Mouse (Mus musculus) limb, embryonic 10.5 days (tissue): Measurements from ENCODE around the gene St8sia6. TPM values are rescaled to one million over a fixed set of nuclear protein-coding genes. Genes with fewer than 3 reads are reported as not detected.

Source experiments
- DNase-seq: peaks from one replicate; pipeline ENCODE4 v3.0.0-alpha.2; 2017; ENCODE audit warnings: low spot score
- H3K27ac ChIP-seq: fragments of 300-500 bp; sonication (generic); 2 replicates; pipeline ENCODE4 v1.5.1; 2016; ENCODE audit warnings: mild to moderate bottlenecking
- H3K27me3 ChIP-seq: fragments of 300-500 bp; sonication (generic); 2 replicates; pipeline ENCODE4 v1.6.1; 2016; ENCODE audit warnings: low read depth, mild to moderate bottlenecking; ENCODE audit not compliant: poor library complexity, severe bottlenecking
- H3K36me3 ChIP-seq: fragments of 300-500 bp; sonication (generic); 2 replicates; pipeline ENCODE4 v1.6.1; 2016; ENCODE audit warnings: mild to moderate bottlenecking, moderate library complexity
- H3K4me1 ChIP-seq: fragments of 300-500 bp; sonication (generic); 2 replicates; pipeline ENCODE4 v1.6.1; 2016
- H3K4me3 ChIP-seq: fragments of 300-500 bp; sonication (generic); 2 replicates; pipeline ENCODE4 v1.5.1; 2016; ENCODE audit warnings: mild to moderate bottlenecking, moderate library complexity
- H3K9me3 ChIP-seq: fragments of 300-500 bp; sonication (generic); replicated peaks from 2 replicates; pipeline ENCODE4 v1.6.1; 2016; ENCODE audit warnings: mild to moderate bottlenecking
- WGBS: fragments of 180-500 bp; shearing (Covaris S2); methylation state at CpG from one replicate; pipeline ENCODE4 v1.1.7; 2016; 5-methylcytosine and 5-hydroxymethylcytosine counted together
- polyA plus RNA-seq: library from polyadenylated mRNA; unstranded; fragments of >200 nt; fragmentation: Nextera tagmentation; extraction: Ambion mirVana; gene quantifications from 2 replicates; pipeline ENCODE4 v1.2.1, GENCODE M21; 2016

Gene St8sia6
- polyA plus RNA-seq, 1 experiment from 2014 or later: 1.7 TPM

GRCm38 (mm10) chr2:13750777-13751176, 43.1 kb downstream of the St8sia6 start:
- H3K27me3 ChIP-seq: no peaks in the 10 kb centered on the region
- WGBS: 74% methylated on average over 1 of the region's 1 CpGs
- H3K9me3 ChIP-seq: no peaks in the 10 kb centered on the region
- H3K4me1 ChIP-seq: no peaks in the 10 kb centered on the region
- H3K36me3 ChIP-seq: no peaks in the 10 kb centered on the region
- H3K4me3 ChIP-seq: no peak overlapping the region
- no peak overlapping the region for H3K27ac ChIP-seq
- no peak for DNase-seq

- H3K27me3 ChIP-seq: no peaks in the 10 kb centered on the region
- H3K4me1 ChIP-seq: no peaks in the 10 kb centered on the region
- H3K9me3 ChIP-seq: no peaks in the 10 kb centered on the region
- no peak overlapping the region for H3K27ac ChIP-seq
- no peaks in the 10 kb centered on the region for H3K36me3 ChIP-seq
- no peak overlapping the region for H3K4me3 ChIP-seq
- DNase-seq: no peak
- 79% methylated on average over 1 of the region's 1 CpGs for WGBS
These were observed 43.8 kb downstream of the St8sia6 start for GRCm38 (mm10) chr2:13750089-13750488.

GRCm38 (mm10) chr2:13749176-13749575, 44.7 kb downstream of the St8sia6 start:
- Histone ChIP-seq H3K27ac (no peak overlapping the region), H3K4me1 (no peaks in the 10 kb centered on the region), H3K27me3 (no peaks in the 10 kb centered on the region), H3K36me3 (no peaks in the 10 kb centered on the region), H3K9me3 (no peaks in the 10 kb centered on the region), H3K4me3 (no peak overlapping the region)
- 89% methylated on average over 1 of the region's 1 CpGs for WGBS
- no peak for DNase-seq

- Histone ChIP-seq H3K4me3 (no peak overlapping the region), H3K9me3 (no peaks in the 10 kb centered on the region), H3K27ac (no peak overlapping the region), H3K27me3 (no peaks in the 10 kb centered on the region), H3K36me3 (no peaks in the 10 kb centered on the region), H3K4me1 (no peaks in the 10 kb centered on the region)
- no peak for DNase-seq
- 93% methylated on average over 1 of the region's 1 CpGs for WGBS
These were observed 46.3 kb downstream of the St8sia6 start for GRCm38 (mm10) chr2:13747576-13747975.

- H3K4me1 ChIP-seq: no peaks in the 10 kb centered on the region
- no peak overlapping the region for H3K4me3 ChIP-seq
- no peak for DNase-seq
- 85% methylated on average over 1 of the region's 1 CpGs for WGBS
- H3K27ac ChIP-seq: no peak overlapping the region
- H3K9me3 ChIP-seq: no peaks in the 10 kb centered on the region
- no peaks in the 10 kb centered on the region for H3K27me3 ChIP-seq
- no peaks in the 10 kb centered on the region for H3K36me3 ChIP-seq
These were observed 47.8 kb downstream of the St8sia6 start for GRCm38 (mm10) chr2:13746023-13746422.

- 67% methylated on average over 7 of the region's 7 CpGs for WGBS
- no peaks in the 10 kb centered on the region for H3K27me3 ChIP-seq
- no peak overlapping the region for H3K27ac ChIP-seq
- H3K4me3 ChIP-seq: no peak overlapping the region
- no peaks in the 10 kb centered on the region for H3K4me1 ChIP-seq
- no peaks in the 10 kb centered on the region for H3K36me3 ChIP-seq
- no peaks in the 10 kb centered on the region for H3K9me3 ChIP-seq
- DNase-seq: no peak
These were observed 55.2 kb downstream of the St8sia6 start for GRCm38 (mm10) chr2:13738704-13739103.

- Histone ChIP-seq H3K27ac (no peak overlapping the region), H3K27me3 (no peaks in the 10 kb centered on the region), H3K36me3 (no peaks in the 10 kb centered on the region), H3K9me3 (no peaks in the 10 kb centered on the region), H3K4me3 (no peak overlapping the region), H3K4me1 (no peaks in the 10 kb centered on the region)
- no peak for DNase-seq
- WGBS: 84% methylated on average over 2 of the region's 2 CpGs
These were observed 66.0 kb downstream of the St8sia6 start for GRCm38 (mm10) chr2:13727901-13728300.

GRCm38 (mm10) chr2:13725592-13725991, 68.3 kb downstream of the St8sia6 start:
- WGBS: 84% methylated on average over 3 of the region's 3 CpGs
- Histone ChIP-seq H3K4me1 (no peaks in the 10 kb centered on the region), H3K27ac (no peak overlapping the region), H3K36me3 (no peaks in the 10 kb centered on the region), H3K27me3 (no peaks in the 10 kb centered on the region), H3K4me3 (no peak overlapping the region), H3K9me3 (no peaks in the 10 kb centered on the region)
- no peak for DNase-seq

- no peak overlapping the region for H3K27ac ChIP-seq
- no peak overlapping the region for H3K4me3 ChIP-seq
- no peaks in the 10 kb centered on the region for H3K36me3 ChIP-seq
- H3K27me3 ChIP-seq: no peaks in the 10 kb centered on the region
- 85% methylated on average over 4 of the region's 4 CpGs for WGBS
- no peak for DNase-seq
- no peaks in the 10 kb centered on the region for H3K4me1 ChIP-seq
- no peaks in the 10 kb centered on the region for H3K9me3 ChIP-seq
These were observed 71.6 kb downstream of the St8sia6 start for GRCm38 (mm10) chr2:13722241-13722640.

GRCm38 (mm10) chr2:13718628-13719185, 75.2 kb downstream of the St8sia6 start:
- Histone ChIP-seq H3K27me3 (no peaks in the 10 kb centered on the region), H3K4me3 (no peak overlapping the region), H3K9me3 (no peaks in the 10 kb centered on the region), H3K27ac (no peak overlapping the region), H3K36me3 (no peaks in the 10 kb centered on the region), H3K4me1 (no peaks in the 10 kb centered on the region)
- WGBS: 81% methylated on average over 6 of the region's 6 CpGs
- DNase-seq: no peak

GRCm38 (mm10) chr2:13708785-13709184, 85.1 kb downstream of the St8sia6 start:
- DNase-seq: no peak
- H3K27ac ChIP-seq: no peak overlapping the region
- no peaks in the 10 kb centered on the region for H3K27me3 ChIP-seq
- H3K4me3 ChIP-seq: no peak overlapping the region
- 75% methylated on average over 1 of the region's 1 CpGs for WGBS
- no peaks in the 10 kb centered on the region for H3K4me1 ChIP-seq
- no peaks in the 10 kb centered on the region for H3K36me3 ChIP-seq
- H3K9me3 ChIP-seq: no peaks in the 10 kb centered on the region

- Histone ChIP-seq H3K27me3 (no peaks in the 10 kb centered on the region), H3K4me1 (peaks cover 2% of the 10 kb centered on the region; the same call in 1 of the 2 replicates), H3K4me3 (no peak overlapping the region), H3K9me3 (no peaks in the 10 kb centered on the region), H3K27ac (no peak overlapping the region), H3K36me3 (no peaks in the 10 kb centered on the region)
- no peak for DNase-seq
These were observed 96.3 kb downstream of the St8sia6 start for GRCm38 (mm10) chr2:13697514-13697913.

GRCm38 (mm10) chr2:13694417-13694816, 99.4 kb downstream of the St8sia6 start:
- 76% methylated on average over 2 of the region's 2 CpGs for WGBS
- H3K4me3 ChIP-seq: no peak overlapping the region
- no peak for DNase-seq
- no peaks in the 10 kb centered on the region for H3K27me3 ChIP-seq
- H3K36me3 ChIP-seq: no peaks in the 10 kb centered on the region
- no peaks in the 10 kb centered on the region for H3K9me3 ChIP-seq
- no peak overlapping the region for H3K27ac ChIP-seq
- peaks cover 2% of the 10 kb centered on the region; the same call in 1 of the 2 replicates for H3K4me1 ChIP-seq

- H3K27ac ChIP-seq: no peak overlapping the region
- DNase-seq: no peak
- WGBS: 89% methylated on average over 4 of the region's 4 CpGs
- no peaks in the 10 kb centered on the region for H3K9me3 ChIP-seq
- H3K4me3 ChIP-seq: no peak overlapping the region
- H3K4me1 ChIP-seq: no peaks in the 10 kb centered on the region
- H3K27me3 ChIP-seq: no peaks in the 10 kb centered on the region
- H3K36me3 ChIP-seq: no peaks in the 10 kb centered on the region
These were observed 109.5 kb downstream of the St8sia6 start for GRCm38 (mm10) chr2:13684380-13684779.
